Mouse (Mus musculus): Measurements from ENCODE around the gene C3. TPM values are rescaled to one million over a fixed set of nuclear protein-coding genes. Genes with fewer than 3 reads are reported as not detected.

C3 gene
- polyA plus RNA-seq, 1 experiment from 2014 or later = 98.2 TPM

DNA sequence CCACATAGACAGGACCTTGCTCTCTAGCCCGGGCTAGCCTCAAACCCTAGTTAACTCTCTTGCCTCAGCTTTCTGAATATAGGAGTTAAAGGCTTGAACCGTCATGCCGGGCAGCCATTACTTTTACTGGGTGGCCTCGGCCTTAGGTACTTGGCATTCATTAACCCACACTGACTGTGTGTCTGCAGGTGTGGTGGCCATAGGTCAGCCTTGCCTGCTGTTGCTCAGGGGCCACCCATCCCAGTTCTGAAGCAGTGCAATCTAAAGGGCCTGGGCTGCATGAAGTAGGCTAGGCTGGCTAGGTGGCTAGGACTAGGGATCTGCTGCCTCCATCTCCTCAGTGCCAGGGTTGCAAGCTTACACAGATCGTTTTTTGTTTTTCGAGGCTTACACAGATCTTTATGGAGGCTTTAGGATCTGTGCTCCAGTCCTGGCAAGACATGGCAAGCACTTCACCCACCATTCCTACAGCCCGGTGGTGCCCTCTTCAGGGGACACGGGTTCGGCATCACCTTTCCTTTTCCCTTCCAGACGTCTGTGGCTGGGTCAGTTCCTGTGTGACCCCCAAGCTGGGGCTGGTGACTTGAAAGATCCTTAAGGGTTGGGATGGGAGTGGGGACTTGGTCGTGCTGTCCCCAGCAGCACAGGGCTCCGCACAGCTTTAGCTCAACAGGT, 6.5 kb upstream of the C3 start:
- Histone ChIP-seq H3K4me3 (replicated peaks) (peak overlapping the region; percentile 47), H3K9ac (peak overlapping the region; percentile 55), H3K4me1 (replicated peaks) (peaks cover 26% of the 10 kb centered on the region), H3K9me3 (replicated peaks) (no peaks in the 10 kb centered on the region), H3K27ac (peak overlapping the region; percentile 74), H3K36me3 (peaks cover 41% of the 10 kb centered on the region), H3K4me2 (peak overlapping the region; percentile 54), H3K27me3 (no peaks in the 10 kb centered on the region)
- ATAC-seq (ENCODE audit: low read depth) (peak; percentile 39), DNase-seq (no peak)
- WGBS (ENCODE audit: insufficient replicate concordance) = 74% methylated on average over 12 of the region's 12 CpGs

DNA sequence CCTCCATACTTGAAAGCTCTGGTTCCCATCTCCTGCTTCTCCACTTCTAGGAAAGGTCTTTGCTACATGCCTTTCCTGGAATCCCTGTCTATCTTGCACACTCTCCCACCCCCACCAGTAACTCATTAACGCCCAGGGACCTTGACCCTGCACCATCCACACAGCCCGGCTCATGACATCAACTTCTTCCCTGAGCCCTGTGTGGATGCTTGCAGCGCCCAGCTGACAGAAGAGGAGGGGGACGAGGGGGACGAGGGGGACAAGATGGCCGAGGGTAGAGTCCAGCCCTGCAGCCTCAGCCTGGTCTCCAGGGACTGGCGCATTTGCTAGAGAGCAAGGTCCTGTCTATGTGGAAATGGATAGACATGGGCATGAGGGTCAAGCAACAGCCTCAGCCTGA, 5.1 kb upstream of the C3 start:
- Histone ChIP-seq H3K9me3 (replicated peaks) (no peaks in the 10 kb centered on the region), H3K4me3 (replicated peaks) (peak overlapping the region; percentile 47), H3K36me3 (peaks cover 36% of the 10 kb centered on the region), H3K4me2 (peak overlapping the region; percentile 34), H3K27me3 (no peaks in the 10 kb centered on the region), H3K9ac (no peak overlapping the region), H3K4me1 (replicated peaks) (peaks cover 36% of the 10 kb centered on the region), H3K27ac (0 out of 2 replicates have a peak overlapping the region, but pooled peaks have one; percentile 74)
- ATAC-seq (ENCODE audit: low read depth) (peak; percentile 70), DNase-seq (no peak)
- 36% methylated on average over 7 of the region's 7 CpGs for WGBS (ENCODE audit: insufficient replicate concordance)

- peak overlapping the region; percentile 34; the same call in 1 of the 2 replicates for H3K4me2 ChIP-seq
- H3K4me3 ChIP-seq (replicated peaks) = no peak overlapping the region
- H3K4me1 ChIP-seq (replicated peaks) = peaks cover 36% of the 10 kb centered on the region
- peak overlapping the region; percentile 65 for H3K27ac ChIP-seq
- no peaks in the 10 kb centered on the region for H3K9me3 ChIP-seq (replicated peaks)
- H3K9ac ChIP-seq = peak overlapping the region; percentile 3; the same call in 1 of the 2 replicates
- DNase-seq (no peak), ATAC-seq (ENCODE audit: low read depth) (no peak)
- WGBS (ENCODE audit: insufficient replicate concordance) = 73% methylated on average over 1 of the region's 1 CpGs
- peaks cover 28% of the 10 kb centered on the region for H3K36me3 ChIP-seq
- no peaks in the 10 kb centered on the region for H3K27me3 ChIP-seq
Measured at GRCm38 (mm10) chr17:57232200-57232599, 4.3 kb upstream of the C3 start.

GRCm38 (mm10) chr17:57231321-57231771, 3.4 kb upstream of the C3 start:
- no peak overlapping the region for H3K4me2 ChIP-seq
- peak overlapping the region; percentile 43 for H3K27ac ChIP-seq
- ATAC-seq (ENCODE audit: low read depth) = no peak
- no peak for DNase-seq
- no peak overlapping the region for H3K4me3 ChIP-seq (replicated peaks)
- H3K36me3 ChIP-seq = peaks cover 19% of the 10 kb centered on the region
- H3K4me1 ChIP-seq (replicated peaks) = peaks cover 38% of the 10 kb centered on the region
- H3K9me3 ChIP-seq (replicated peaks) = no peaks in the 10 kb centered on the region
- no peak overlapping the region for H3K9ac ChIP-seq
- H3K27me3 ChIP-seq = no peaks in the 10 kb centered on the region

- H3K27ac ChIP-seq = peak overlapping the region; percentile 26; the same call in 1 of the 2 replicates
- DNase-seq (no peak), ATAC-seq (ENCODE audit: low read depth) (no peak)
- H3K36me3 ChIP-seq = peaks cover 13% of the 10 kb centered on the region
- H3K4me1 ChIP-seq (replicated peaks) = peaks cover 40% of the 10 kb centered on the region
- 29% methylated on average over 5 of the region's 6 CpGs for WGBS (ENCODE audit: insufficient replicate concordance)
- no peak overlapping the region for H3K9ac ChIP-seq
- no peak overlapping the region for H3K4me3 ChIP-seq (replicated peaks)
- no peaks in the 10 kb centered on the region for H3K27me3 ChIP-seq
- H3K9me3 ChIP-seq (replicated peaks) = no peaks in the 10 kb centered on the region
- no peak overlapping the region for H3K4me2 ChIP-seq
Measured at GRCm38 (mm10) chr17:57230728-57231125, 2.8 kb upstream of the C3 start.

DNA sequence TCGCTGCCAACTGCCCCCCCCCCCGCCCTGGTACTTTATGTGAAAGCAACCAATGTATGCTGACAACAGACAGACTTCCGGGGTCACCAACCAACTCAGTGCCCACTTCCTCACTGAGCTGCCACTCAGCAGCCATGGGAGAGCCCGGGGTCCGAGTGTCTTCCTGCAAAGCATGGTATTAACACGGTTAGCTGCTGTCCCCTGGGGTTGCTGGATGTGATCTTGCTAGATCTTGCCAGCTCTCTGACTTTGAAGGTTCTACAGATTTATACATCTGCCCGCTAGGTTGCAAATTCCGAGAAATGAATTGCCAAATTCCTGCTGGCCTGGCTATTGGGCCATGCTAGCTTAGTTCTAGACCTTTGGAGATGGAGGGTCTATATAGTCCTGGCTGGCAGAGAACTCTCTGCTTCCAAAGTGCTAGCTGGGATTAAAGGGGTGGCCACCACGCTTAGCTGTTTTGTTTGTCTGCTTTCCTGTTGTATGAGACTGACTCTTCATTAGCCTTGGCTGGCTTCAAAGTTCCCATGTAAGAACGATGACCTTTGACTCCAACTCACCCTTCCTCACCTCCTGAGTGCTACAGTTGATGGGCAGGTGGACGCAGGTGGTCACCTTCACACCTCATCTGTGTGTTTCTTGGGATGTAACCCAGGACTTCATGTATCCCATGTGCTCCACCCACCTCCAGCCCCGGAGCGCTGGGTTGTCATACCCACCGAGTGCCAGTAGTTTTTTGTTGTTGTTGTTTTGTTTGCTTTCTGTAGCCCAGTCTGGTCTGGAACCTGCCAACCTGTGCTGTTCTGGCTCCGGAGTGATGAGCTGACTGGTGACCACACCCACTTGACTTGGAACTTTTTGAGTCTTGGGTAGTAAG, 2.2 kb upstream of the C3 start:
- H3K9me3 ChIP-seq (replicated peaks) = no peaks in the 10 kb centered on the region
- H3K4me3 ChIP-seq (replicated peaks) = no peak overlapping the region
- H3K9ac ChIP-seq = no peak overlapping the region
- peaks cover 9% of the 10 kb centered on the region for H3K36me3 ChIP-seq
- DNase-seq = no peak
- H3K4me1 ChIP-seq (replicated peaks) = peaks cover 40% of the 10 kb centered on the region
- H3K27me3 ChIP-seq = no peaks in the 10 kb centered on the region
- H3K4me2 ChIP-seq = no peak overlapping the region
- WGBS (ENCODE audit: insufficient replicate concordance) = 48% methylated on average over 15 of the region's 15 CpGs
- peak overlapping the region; percentile 26 for H3K27ac ChIP-seq
- no peak for ATAC-seq (ENCODE audit: low read depth)

GRCm38 (mm10) chr17:57228873-57229272, 937 bp upstream of the C3 start:
- H3K9me3 ChIP-seq (replicated peaks) = no peaks in the 10 kb centered on the region
- WGBS (ENCODE audit: insufficient replicate concordance) = 58% methylated on average over 3 of the region's 3 CpGs
- no peak for ATAC-seq (ENCODE audit: low read depth)
- H3K4me1 ChIP-seq (replicated peaks) = peaks cover 43% of the 10 kb centered on the region
- H3K4me3 ChIP-seq (replicated peaks) = no peak overlapping the region
- peaks cover under 1% of the 10 kb centered on the region; the same call in 1 of the 2 replicates for H3K36me3 ChIP-seq
- peaks cover 10% of the 10 kb centered on the region; the same call in 1 of the 2 replicates for H3K27me3 ChIP-seq
- no peak overlapping the region for H3K9ac ChIP-seq
- H3K27ac ChIP-seq = peak overlapping the region; percentile 59; the same call in 1 of the 2 replicates
- DNase-seq = no peak
- no peak overlapping the region for H3K4me2 ChIP-seq

DNA sequence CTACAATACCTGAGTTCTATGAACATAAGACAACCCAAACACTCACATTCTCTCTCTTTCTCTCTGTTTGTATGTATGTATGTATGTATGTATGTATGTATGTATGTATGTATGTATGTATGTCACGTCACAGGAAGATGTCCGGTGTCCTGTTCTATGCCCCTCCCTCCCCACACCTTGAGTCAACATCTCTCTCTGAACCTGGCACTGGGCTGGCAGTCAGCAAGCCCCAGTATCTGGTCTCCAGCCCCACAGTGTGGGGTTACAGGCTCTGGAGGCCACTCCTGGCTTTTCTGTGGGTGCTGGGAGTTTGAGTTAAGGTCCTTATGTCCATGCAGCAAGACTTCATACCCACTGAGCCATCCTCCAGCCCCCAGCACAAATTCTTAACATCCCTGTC, 468 bp downstream of the C3 start:
- Histone ChIP-seq H3K4me2 (peak overlapping the region; percentile 50), H3K4me1 (replicated peaks) (peaks cover 47% of the 10 kb centered on the region), H3K36me3 (peaks cover 6% of the 10 kb centered on the region; the same call in 1 of the 2 replicates), H3K9me3 (replicated peaks) (no peaks in the 10 kb centered on the region), H3K27me3 (peaks cover 10% of the 10 kb centered on the region; the same call in 1 of the 2 replicates), H3K27ac (0 out of 2 replicates have a peak overlapping the region, but pooled peaks have one; percentile 23), H3K9ac (peak overlapping the region; percentile 43), H3K4me3 (replicated peaks) (peak overlapping the region; percentile 41)
- WGBS (ENCODE audit: insufficient replicate concordance) = 73% methylated on average over 2 of the region's 2 CpGs
- no peak for DNase-seq
- no peak for ATAC-seq (ENCODE audit: low read depth)

- Histone ChIP-seq H3K4me2 (no peak overlapping the region), H3K4me3 (replicated peaks) (no peak overlapping the region), H3K9me3 (replicated peaks) (no peaks in the 10 kb centered on the region), H3K36me3 (peaks cover 14% of the 10 kb centered on the region; the same call in 1 of the 2 replicates), H3K9ac (no peak overlapping the region), H3K27ac (no peak overlapping the region), H3K4me1 (replicated peaks) (peaks cover 17% of the 10 kb centered on the region), H3K27me3 (peaks cover 10% of the 10 kb centered on the region; the same call in 1 of the 2 replicates)
- 34% methylated on average over 9 of the region's 9 CpGs for WGBS (ENCODE audit: insufficient replicate concordance)
- no peak for DNase-seq
- ATAC-seq (ENCODE audit: low read depth) = no peak
Measured at GRCm38 (mm10) chr17:57223313-57223712, 4.6 kb downstream of the C3 start.

- no peak overlapping the region for H3K4me2 ChIP-seq
- 43% methylated on average over 4 of the region's 4 CpGs for WGBS (ENCODE audit: insufficient replicate concordance)
- H3K27ac ChIP-seq = no peak overlapping the region
- DNase-seq (no peak), ATAC-seq (ENCODE audit: low read depth) (no peak)
- H3K9me3 ChIP-seq (replicated peaks) = no peaks in the 10 kb centered on the region
- H3K4me3 ChIP-seq (replicated peaks) = no peak overlapping the region
- peaks cover 14% of the 10 kb centered on the region for H3K36me3 ChIP-seq
- peaks cover 10% of the 10 kb centered on the region; the same call in 1 of the 2 replicates for H3K27me3 ChIP-seq
- H3K9ac ChIP-seq = no peak overlapping the region
- H3K4me1 ChIP-seq (replicated peaks) = peaks cover 15% of the 10 kb centered on the region
Measured at GRCm38 (mm10) chr17:57221911-57222310, 6.0 kb downstream of the C3 start.

DNA sequence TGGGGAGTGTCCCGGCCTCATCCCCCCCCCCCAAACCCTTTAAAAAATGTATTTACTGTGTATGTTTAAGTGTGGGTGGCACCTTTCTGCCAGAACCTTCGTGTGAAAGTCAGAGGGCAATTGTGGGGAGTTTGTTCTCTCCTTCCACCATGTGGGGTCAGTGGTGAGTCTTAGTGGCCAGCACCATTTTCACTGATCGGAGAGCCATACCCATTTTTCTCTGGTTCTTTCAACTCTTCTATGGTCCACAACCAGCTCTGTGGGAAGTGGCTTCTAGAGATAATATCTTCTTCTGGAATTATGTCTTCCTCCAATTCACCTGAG, 8.1 kb downstream of the C3 start:
- H3K36me3 ChIP-seq = peaks cover 14% of the 10 kb centered on the region
- no peak; the same call in 1 of the 2 replicates for ATAC-seq (ENCODE audit: low read depth)

More for the DNA sequence above, 8.1 kb downstream of the C3 start:
- 22% methylated on average over 3 of the region's 3 CpGs for WGBS (ENCODE audit: insufficient replicate concordance)
- no peak overlapping the region for H3K27ac ChIP-seq
- no peak overlapping the region for H3K9ac ChIP-seq
- peaks cover 9% of the 10 kb centered on the region; the same call in 1 of the 2 replicates for H3K27me3 ChIP-seq
- no peak overlapping the region for H3K4me2 ChIP-seq
- DNase-seq = no peak
- no peak overlapping the region for H3K4me3 ChIP-seq (replicated peaks)
- H3K4me1 ChIP-seq (replicated peaks) = peaks cover 12% of the 10 kb centered on the region; the same call in 1 of the 2 replicates
- H3K9me3 ChIP-seq (replicated peaks) = no peaks in the 10 kb centered on the region

Measured in liver, embryonic 13.5 days (tissue).